Mouse (Mus musculus) retina, embryonic 14.5 days (tissue): ENCODE data around the gene Gm10153.
"Not testable (repeated sequence)": the region's sequence is repeated elsewhere in the genome, so short reads cannot be mapped to it uniquely, and the experiment has no call there.

Source experiments
- DNase-seq: peaks from one replicate; pipeline ENCODE4 v3.0.0-alpha.2; 2015; ENCODE audit warnings: low spot score

The Gm10153 gene

GRCm38 (mm10) chr7:142190289-142190688 is at the start of gene Gm10153:
Gene Gm10153, minus strand, starts transcription at chr7:142190389.
- no peak for DNase-seq

DNA sequence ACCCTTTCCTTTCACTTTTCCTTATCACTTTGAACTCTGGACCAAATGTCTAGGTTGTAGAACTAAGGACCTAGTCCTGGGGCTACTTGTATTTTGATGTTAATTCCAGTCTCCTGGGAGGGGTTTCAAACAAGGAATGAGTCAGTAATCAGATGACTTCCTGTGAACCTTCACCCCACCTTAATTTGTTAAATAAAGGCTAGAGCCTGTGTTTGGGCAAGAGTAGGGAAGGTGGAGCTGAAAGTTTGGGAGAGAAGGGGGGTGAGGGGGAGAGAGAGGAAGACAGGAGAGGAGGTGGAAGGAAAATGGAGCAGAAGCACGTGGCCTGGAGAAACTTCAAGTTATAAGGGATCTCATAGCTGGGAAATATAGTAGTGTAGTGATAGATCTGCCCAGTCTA is 41.4 kb upstream of the Gm10153 start:
- DNase-seq: no peak

GRCm38 (mm10) chr7:142229871-142230270 is 39.7 kb upstream of the Gm10153 start, which contains the start of gene Krtap5-5:
Gene Krtap5-5, minus strand, starts transcription at chr7:142229971.
- DNase-seq: not testable (repeated sequence)

DNA sequence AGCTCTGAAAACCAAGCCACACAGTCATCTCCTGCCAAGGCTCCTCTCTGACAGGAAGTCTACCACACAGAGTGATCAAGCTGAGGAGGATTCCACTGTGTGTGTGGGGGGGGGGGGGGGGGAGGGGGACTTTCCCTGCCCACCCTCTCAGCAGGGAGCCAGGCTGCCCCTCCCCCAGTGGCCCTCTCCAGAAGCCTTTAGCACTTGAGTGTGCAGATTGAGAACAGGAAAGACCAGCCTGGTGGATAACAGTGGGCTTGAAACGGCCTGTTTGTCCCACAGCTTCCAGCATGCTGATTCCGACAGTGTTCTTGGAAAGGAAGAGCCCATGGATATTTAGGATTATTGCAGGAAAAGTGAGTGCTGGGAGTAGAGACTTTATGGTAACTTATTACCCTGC is 34.3 kb upstream of the Gm10153 start:
- DNase-seq: no peak

GRCm38 (mm10) chr7:142212136-142212535 is 21.9 kb upstream of the Gm10153 start:
- DNase-seq: not testable (repeated sequence)

DNA sequence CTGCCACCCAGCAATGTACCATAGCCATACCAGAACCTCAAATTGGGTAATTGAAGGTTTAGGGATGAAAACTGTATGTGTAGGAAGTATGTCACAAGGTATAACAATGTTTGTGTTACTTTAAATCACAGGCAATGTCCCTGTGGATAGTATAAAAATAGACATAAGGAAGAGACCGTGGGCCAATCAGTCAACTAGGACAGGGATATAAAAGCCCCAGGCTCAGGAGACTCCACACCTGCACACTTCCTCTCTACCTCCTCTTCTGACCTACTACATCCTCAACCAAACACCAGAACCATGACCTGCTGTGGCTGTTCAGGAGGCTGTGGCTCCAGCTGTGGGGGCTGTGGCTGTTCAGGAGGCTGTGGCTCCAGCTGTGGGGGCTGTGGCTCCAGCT is 21.4 kb upstream of the Gm10153 start, which contains the start of gene Gm7579:
Gene Gm7579 (plus strand): TSS at position 301 of the 400 bp plus-strand sequence.
- no peak for DNase-seq

DNA sequence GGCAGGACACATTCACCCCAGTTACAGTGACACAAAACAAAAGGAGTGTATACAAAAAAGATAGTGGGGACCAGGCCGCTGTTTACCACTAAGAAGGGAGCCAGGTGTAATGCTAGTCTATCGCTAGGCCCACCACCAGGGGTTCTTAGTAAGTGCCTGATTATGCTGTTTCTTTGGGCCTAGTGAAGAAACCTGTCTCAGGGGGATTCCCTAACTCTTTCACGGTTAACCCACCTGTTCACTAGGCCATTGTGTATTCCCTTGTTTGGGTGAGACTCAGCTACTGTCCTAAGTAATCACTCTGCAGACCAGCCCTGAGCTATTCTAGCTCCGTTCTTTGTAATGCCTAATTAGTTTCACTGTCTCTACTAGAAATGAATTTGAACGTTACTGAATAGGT is 16.7 kb upstream of the Gm10153 start:
- not testable (repeated sequence) for DNase-seq

DNA sequence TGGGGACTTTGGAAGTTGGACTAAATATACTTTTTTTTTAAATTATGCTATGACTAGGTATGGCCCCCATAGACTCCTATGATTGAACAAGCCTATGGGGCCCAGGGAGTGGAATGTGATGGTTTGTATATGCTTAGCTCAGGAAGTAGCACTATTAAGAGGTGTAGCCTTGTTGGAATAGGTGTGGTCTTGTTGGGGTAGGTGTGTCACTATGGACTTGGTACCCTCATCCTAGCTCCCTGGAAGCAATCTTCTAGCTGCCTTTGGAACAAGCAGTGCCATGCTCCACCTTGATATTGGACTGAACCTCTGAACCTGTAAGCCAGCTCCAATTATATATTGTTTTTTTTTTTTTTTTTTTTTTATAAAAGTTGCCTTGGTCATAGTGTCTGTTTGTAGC is 15.3 kb upstream of the Gm10153 start:
- no peak for DNase-seq

GRCm38 (mm10) chr7:142201064-142201463 is 10.9 kb upstream of the Gm10153 start, which contains the start of gene Krtap5-3:
Gene Krtap5-3, plus strand, starts transcription at chr7:142201364.
- DNase-seq: no peak

GRCm38 (mm10) chr7:142198748-142199147 is 8.6 kb upstream of the Gm10153 start:
- no peak for DNase-seq

DNA sequence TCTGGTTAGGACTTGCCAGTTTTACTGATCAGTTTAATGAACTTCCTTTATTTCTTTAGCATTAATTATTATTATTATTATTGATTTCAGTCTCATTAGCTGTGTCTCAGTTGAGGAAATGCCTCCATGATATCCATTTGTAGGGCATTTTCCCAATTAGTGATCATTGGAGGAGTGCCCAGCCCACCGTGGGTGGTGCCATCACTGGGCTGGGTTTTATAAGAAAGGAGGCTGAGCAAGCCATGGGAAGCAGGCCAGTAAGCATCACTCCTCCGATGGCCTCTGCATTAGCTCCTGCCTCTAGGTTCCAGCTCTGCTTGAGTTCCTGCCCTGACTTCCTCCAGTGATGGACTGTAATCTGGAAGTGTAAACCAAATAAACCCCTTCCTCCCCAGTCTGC is 2.0 kb downstream of the Gm10153 start:
- no peak for DNase-seq

GRCm38 (mm10) chr7:142181021-142181420 is 9.2 kb downstream of the Gm10153 start:
- DNase-seq: no peak

DNA sequence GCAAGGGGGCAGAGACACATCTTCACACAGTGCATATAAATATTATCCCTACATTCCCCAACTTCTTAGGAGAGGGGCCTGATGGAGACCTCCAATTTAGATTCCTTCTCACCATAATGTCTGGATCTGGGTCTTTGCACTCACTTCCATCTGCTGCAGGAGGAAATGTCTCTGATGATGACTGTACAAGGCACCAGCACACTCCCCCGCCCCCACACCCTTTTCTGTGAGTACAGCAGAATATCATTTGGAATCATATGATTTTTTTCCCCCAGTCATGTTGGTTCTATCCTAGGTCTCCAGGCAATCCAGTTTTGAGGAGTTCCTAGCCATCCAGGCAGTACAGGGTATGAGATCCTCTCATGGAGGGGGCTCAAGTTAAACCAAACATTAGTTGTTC is 11.5 kb downstream of the Gm10153 start:
- no peak for DNase-seq

- DNase-seq: not testable (repeated sequence)
Observed at GRCm38 (mm10) chr7:142175905-142176304, 14.3 kb downstream of the Gm10153 start, which contains the start of gene Krtap5-2. Gene Krtap5-2, minus strand, starts transcription at chr7:142176005.

- peak; percentile 69 for DNase-seq
Observed at GRCm38 (mm10) chr7:142169836-142170235, 20.4 kb downstream of the Gm10153 start.

DNA sequence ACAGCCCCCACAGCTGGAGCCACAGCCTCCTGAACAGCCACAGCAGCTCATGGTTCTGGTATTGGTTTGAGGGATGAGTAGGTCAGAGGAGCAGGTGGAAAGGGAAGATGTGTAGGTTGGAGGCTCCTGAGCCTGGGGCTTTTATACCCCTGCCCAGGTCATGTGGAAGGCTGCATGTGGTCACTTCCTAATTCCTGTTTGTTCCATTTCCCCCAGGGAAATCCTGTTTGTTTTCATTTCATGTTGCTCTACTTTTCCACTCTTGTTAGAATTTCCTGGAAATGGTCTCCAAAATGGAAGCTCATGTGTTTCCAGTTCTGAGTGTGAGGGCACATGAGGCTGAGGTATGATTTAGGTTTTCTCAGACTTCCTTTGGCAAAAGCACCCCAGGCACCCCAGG is 24.6 kb downstream of the Gm10153 start, which contains the start of gene Gm4553:
Gene Gm4553 (minus strand): TSS at position 101 of the 400 bp plus-strand sequence.
- not testable (repeated sequence) for DNase-seq

DNA sequence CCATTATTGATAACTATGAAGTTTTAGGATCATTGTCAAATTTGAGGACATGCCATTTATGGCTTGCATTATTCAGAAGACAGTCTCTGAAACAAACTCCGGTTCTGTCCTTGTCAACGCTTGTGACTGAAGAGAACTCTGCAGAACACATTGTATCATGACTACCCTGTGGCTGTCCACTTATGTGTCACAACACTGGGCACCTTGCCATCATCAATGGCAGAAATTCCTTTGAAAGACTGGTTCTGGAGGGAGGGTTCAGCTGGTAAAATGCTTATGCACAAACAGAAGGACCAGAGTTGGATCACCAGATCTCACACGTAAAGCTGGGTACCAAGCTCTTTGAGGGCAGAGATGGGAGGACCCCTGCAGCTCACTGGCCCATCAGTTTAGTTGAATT is 30.8 kb downstream of the Gm10153 start:
- DNase-seq: no peak

- not testable (repeated sequence) for DNase-seq
Observed at GRCm38 (mm10) chr7:142157013-142157412, 33.2 kb downstream of the Gm10153 start, which contains the start of gene Gm29735. Gene Gm29735, minus strand, starts transcription at chr7:142157113.

GRCm38 (mm10) chr7:142155308-142155707 is 34.9 kb downstream of the Gm10153 start:
- no peak for DNase-seq

- DNase-seq: no peak
Observed at GRCm38 (mm10) chr7:142152191-142152590, 38.0 kb downstream of the Gm10153 start.

GRCm38 (mm10) chr7:142148633-142149032 is 41.6 kb downstream of the Gm10153 start:
- no peak for DNase-seq

DNA sequence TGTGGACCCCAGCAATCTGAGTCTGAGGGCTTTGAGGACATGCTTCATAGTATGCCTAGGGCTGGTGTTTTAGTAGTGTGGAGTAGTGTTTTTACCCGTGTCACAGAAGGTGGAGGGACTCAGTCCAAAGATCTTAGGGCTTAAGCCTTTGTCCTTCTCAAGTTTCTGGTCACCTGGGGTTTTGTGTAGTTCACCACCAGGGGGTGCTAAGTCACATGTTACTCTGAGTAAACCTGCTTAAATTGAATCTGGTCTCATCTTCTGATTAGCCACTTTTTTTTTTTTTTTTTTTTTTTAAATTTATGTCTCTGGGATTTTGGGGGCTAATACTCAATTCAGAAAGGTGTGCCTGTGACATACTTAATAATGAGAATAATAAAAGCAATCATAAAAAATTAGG is 44.2 kb downstream of the Gm10153 start:
- peak; percentile 84 for DNase-seq

GRCm38 (mm10) chr7:142145413-142145940 is 44.7 kb downstream of the Gm10153 start:
- DNase-seq: no peak

DNA sequence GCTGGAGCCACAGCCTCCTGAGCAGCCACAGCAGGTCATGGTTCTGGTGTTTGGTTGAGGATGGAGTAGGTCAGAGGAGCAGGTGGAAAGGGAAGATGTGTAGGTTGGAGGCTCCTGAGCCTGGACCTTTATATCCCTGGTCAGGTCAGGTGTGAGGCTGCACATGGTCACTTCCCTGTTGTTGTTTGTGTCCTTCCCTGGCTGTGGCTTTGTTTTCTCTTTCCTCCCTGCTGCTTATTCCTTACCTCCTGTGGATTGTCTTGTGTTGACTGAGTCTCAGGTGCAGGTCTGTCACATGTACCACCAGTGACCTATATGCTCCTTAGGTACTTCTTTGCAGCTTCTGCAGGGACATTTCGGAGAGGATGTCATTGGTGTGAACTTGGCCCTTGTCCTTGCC is 45.7 kb downstream of the Gm10153 start, which contains the start of gene Gm45337:
Gene Gm45337 (minus strand): TSS at position 101 of the 400 bp plus-strand sequence.
- DNase-seq: no peak
